Mouse (Mus musculus) MEL (cell line): ENCODE measurements at regions not wholly inside any gene's neighbourhood (a gene's known extent, or its start where the extent isn't known, plus 50 kb on each side); places are given as distances from the start of the nearest gene placed in this dataset.

Source experiments
- DNase-seq: peaks from one replicate; pipeline ENCODE4 v3.0.0; 2011; ENCODE audit warnings: low read depth, low spot score
- H3K27ac ChIP-seq: 2 replicates; pipeline ENCODE4 v1.5.1; 2012; ENCODE audit warnings: low read depth, mild to moderate bottlenecking, control low read depth, low read length, moderate library complexity; ENCODE audit not compliant: control insufficient read depth
- H3K27me3 ChIP-seq, 2 experiments: fragments of 150-350 bp in 1 of 2; sonication (generic) in 1 of 2; 2 replicates each; pipeline ENCODE4 v1.6.1; 2012; ENCODE audit warnings: low read length in 2 of 2, mild to moderate bottlenecking in 2 of 2, improper control_type of control experiment in 1 of 2, moderate library complexity in 1 of 2; ENCODE audit not compliant: insufficient read depth in 2 of 2, control insufficient read depth in 1 of 2
- H3K36me3 ChIP-seq, 2 experiments: 2 replicates each; pipeline ENCODE4 v1.6.1; 2012 to 2014; ENCODE audit warnings: low read length in 2 of 2, improper control_type of control experiment in 1 of 2, inconsistent platforms in 1 of 2, mild to moderate bottlenecking in 1 of 2; ENCODE audit not compliant: insufficient read depth in 2 of 2, control insufficient read depth in 1 of 2
- H3K4me1 ChIP-seq, 2 experiments: fragments of 150-350 bp in 1 of 2; sonication (generic) in 1 of 2; 2 replicates each; pipeline ENCODE4 v1.6.1; 2012; ENCODE audit warnings: low read length in 2 of 2, improper control_type of control experiment in 1 of 2, mild to moderate bottlenecking in 1 of 2; ENCODE audit not compliant: insufficient read depth in 2 of 2, control insufficient read depth in 1 of 2
- H3K4me3 ChIP-seq, 2 experiments: fragments of 150-350 bp in 1 of 2; sonication (generic) in 1 of 2; 2 replicates each; pipeline ENCODE4 v1.5.1; 2012; ENCODE audit warnings: low read depth in 2 of 2, low read length in 2 of 2, mild to moderate bottlenecking in 2 of 2, moderate library complexity in 2 of 2, control low read depth in 1 of 2, improper control_type of control experiment in 1 of 2; ENCODE audit not compliant: control insufficient read depth in 1 of 2, insufficient read depth in 1 of 2
- H3K79me2 ChIP-seq: 2 replicates; pipeline ENCODE4 v1.6.1; 2012; ENCODE audit warnings: mild to moderate bottlenecking, low read length, moderate library complexity; ENCODE audit not compliant: control insufficient read depth, poor library complexity, insufficient read depth
- H3K9ac ChIP-seq: 2 replicates; pipeline ENCODE4 v1.6.1; 2012; ENCODE audit warnings: low read depth, mild to moderate bottlenecking, control low read depth, low read length, moderate library complexity; ENCODE audit not compliant: control insufficient read depth, poor library complexity, severe bottlenecking
- H3K9me3 ChIP-seq: fragments of 150-350 bp; sonication (generic); replicated peaks from 2 replicates; pipeline ENCODE4 v1.6.1; 2012; ENCODE audit warnings: mild to moderate bottlenecking, low read length, improper control_type of control experiment, moderate library complexity; ENCODE audit not compliant: insufficient read depth
- BHLHE40 ChIP-seq: IDR thresholded peaks from 2 replicates; pipeline ENCODE4 v1.6.1; 2012; ENCODE audit warnings: low read depth, mild to moderate bottlenecking, inconsistent platforms, low read length, improper control_type of control experiment, borderline replicate concordance
- CHD2 ChIP-seq: IDR thresholded peaks from 2 replicates; pipeline ENCODE4 v1.6.1; 2011; ENCODE audit warnings: low read length, improper control_type of control experiment
- CTCF ChIP-seq, 3 experiments: IDR thresholded peaks in 2 of 3; conservative IDR thresholded peaks in 1 of 3; 2 replicates each; pipeline ENCODE4 v1.5.1; 2011 to 2012; ENCODE audit warnings: low read length in 3 of 3, low read depth in 2 of 3, mild to moderate bottlenecking in 2 of 3, improper control_type of control experiment in 1 of 3, inconsistent platforms in 1 of 3, mixed read lengths in 1 of 3, moderate library complexity in 1 of 3; ENCODE audit not compliant: control insufficient read depth in 1 of 3, insufficient read depth in 1 of 3, poor library complexity in 1 of 3, severe bottlenecking in 1 of 3
- E2F4 ChIP-seq: IDR thresholded peaks from 2 replicates; pipeline ENCODE4 v1.6.1; 2011; ENCODE audit warnings: low read depth, low read length, improper control_type of control experiment, borderline replicate concordance
- EP300 ChIP-seq, 2 experiments: IDR thresholded peaks; 2 replicates each; pipeline ENCODE4 v1.6.1; 2011; ENCODE audit warnings: improper control_type of control experiment in 2 of 2, low read length in 2 of 2, low read depth in 1 of 2, mild to moderate bottlenecking in 1 of 2
- GATA1 ChIP-seq: IDR thresholded peaks from 2 replicates; pipeline ENCODE4 v1.6.1; 2011; ENCODE audit warnings: low read depth, low read length, improper control_type of control experiment
- HCFC1 ChIP-seq: IDR thresholded peaks from 2 replicates; pipeline ENCODE4 v1.6.1; 2012; ENCODE audit warnings: low read depth, mild to moderate bottlenecking, inconsistent platforms, low read length, improper control_type of control experiment, moderate library complexity
- KAT2A ChIP-seq: conservative IDR thresholded peaks from 2 replicates; pipeline ENCODE4 v1.6.1; 2012; ENCODE audit warnings: low read depth, low read length, improper control_type of control experiment, inconsistent platforms
- MAZ ChIP-seq: IDR thresholded peaks from 2 replicates; pipeline ENCODE4 v1.6.1; 2012; ENCODE audit warnings: low read depth, mild to moderate bottlenecking, inconsistent platforms, low read length, improper control_type of control experiment
- MYB ChIP-seq: IDR thresholded peaks from 2 replicates; pipeline ENCODE4 v1.6.1; 2011; ENCODE audit warnings: mild to moderate bottlenecking, low read depth, low read length, improper control_type of control experiment
- MYC ChIP-seq: IDR thresholded peaks from 2 replicates; pipeline ENCODE4 v1.6.1; 2011; ENCODE audit warnings: low read depth, mild to moderate bottlenecking, low read length, improper control_type of control experiment, moderate library complexity
- NELFE ChIP-seq: IDR thresholded peaks from 2 replicates; pipeline ENCODE4 v1.6.1; 2011; ENCODE audit warnings: low read depth, low read length, improper control_type of control experiment
- NRF1 ChIP-seq: IDR thresholded peaks from 2 replicates; pipeline ENCODE4 v1.6.1; 2014; ENCODE audit warnings: low read depth, mild to moderate bottlenecking, inconsistent platforms, low read length, improper control_type of control experiment, moderate library complexity; ENCODE audit not compliant: poor library complexity, insufficient read depth, severe bottlenecking
- POLR2AphosphoS5 ChIP-seq: IDR thresholded peaks from 2 replicates; pipeline ENCODE4 v1.6.1; 2012; ENCODE audit warnings: low read depth, borderline replicate concordance, mild to moderate bottlenecking, inconsistent platforms, low read length, moderate library complexity, mixed read lengths
- RAD21 ChIP-seq: IDR thresholded peaks from 2 replicates; pipeline ENCODE4 v1.6.1; 2011; ENCODE audit warnings: mild to moderate bottlenecking, low read depth, low read length, improper control_type of control experiment
- RCOR1 ChIP-seq: IDR thresholded peaks from 2 replicates; pipeline ENCODE4 v1.6.1; 2012; ENCODE audit warnings: low read depth, mild to moderate bottlenecking, inconsistent platforms, low read length, improper control_type of control experiment
- SIN3A ChIP-seq: IDR thresholded peaks from 2 replicates; pipeline ENCODE4 v1.6.1; 2012; ENCODE audit warnings: low read length, improper control_type of control experiment, inconsistent platforms
- TAL1 ChIP-seq: IDR thresholded peaks from 2 replicates; pipeline ENCODE4 v1.6.1; 2012; ENCODE audit warnings: mild to moderate bottlenecking, inconsistent platforms, low read length, moderate library complexity, mixed read lengths
- TBP ChIP-seq: IDR thresholded peaks from 2 replicates; pipeline ENCODE4 v1.8.0; 2011; ENCODE audit warnings: low read depth, low read length, improper control_type of control experiment
- TCF12 ChIP-seq: IDR thresholded peaks from 2 replicates; pipeline ENCODE4 v1.6.1; 2014; ENCODE audit warnings: low read depth, mild to moderate bottlenecking, inconsistent platforms, low read length, improper control_type of control experiment, moderate library complexity
- USF1 ChIP-seq: IDR thresholded peaks from 2 replicates; pipeline ENCODE4 v1.6.1; 2014; ENCODE audit warnings: low read depth, mild to moderate bottlenecking, inconsistent platforms, low read length, improper control_type of control experiment, moderate library complexity
- ZC3H11A ChIP-seq: IDR thresholded peaks from 2 replicates; pipeline ENCODE4 v1.6.1; 2012; ENCODE audit warnings: low read depth, mild to moderate bottlenecking, inconsistent platforms, low read length, improper control_type of control experiment
- ZKSCAN1 ChIP-seq: IDR thresholded peaks from 2 replicates; pipeline ENCODE4 v1.6.1; 2012; ENCODE audit warnings: low read depth, mild to moderate bottlenecking, inconsistent platforms, low read length, improper control_type of control experiment, moderate library complexity

DNA sequence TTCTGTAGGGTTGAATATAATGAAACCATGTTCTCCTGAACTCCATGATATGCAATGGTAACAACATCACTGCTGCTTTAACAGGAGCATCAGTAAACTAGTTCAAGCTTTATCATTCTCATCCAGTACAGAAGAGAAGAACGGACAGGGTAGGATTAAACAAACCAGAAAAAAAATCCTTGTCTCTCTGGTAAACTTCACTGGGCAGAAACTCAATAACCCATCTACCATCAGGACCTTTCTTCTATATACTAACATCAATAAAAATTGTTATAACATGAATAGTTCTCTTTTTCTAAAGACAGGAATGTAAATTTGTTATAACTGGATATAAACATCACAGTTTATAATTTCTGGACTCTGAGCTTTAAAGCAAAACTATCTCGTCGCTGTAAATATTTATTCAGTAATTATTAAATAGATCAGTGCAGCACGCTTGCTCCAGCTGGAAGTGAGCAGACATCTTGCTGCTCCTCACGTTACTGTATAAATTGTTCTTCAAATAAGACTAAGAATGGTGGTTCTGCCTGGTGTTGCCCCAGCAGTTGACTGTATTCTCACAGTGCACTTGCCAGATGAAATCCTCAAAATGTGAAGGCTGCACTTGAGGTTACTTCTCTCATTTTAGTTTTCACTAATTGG, 104.8 kb upstream of the P2ry1 start:
- H3K9me3 ChIP-seq = no peaks in the 10 kb centered on the region
- TF ChIP-seq MYC = no peak
- TF ChIP-seq EP300 (IDR thresholded peaks at IDR 0.05; ENCODE audit: low read depth in 1 of 2, low read length in 2 of 2) = no peak
- no peak for TF ChIP-seq ZC3H11A
- TF ChIP-seq TCF12 = no peak
- no peak for TF ChIP-seq CHD2
- no peaks in the 10 kb centered on the region for H3K27me3 ChIP-seq
- no peaks in the 10 kb centered on the region for H3K79me2 ChIP-seq
- H3K4me3 ChIP-seq = no peak overlapping the region
- H3K27ac ChIP-seq = no peak overlapping the region
- H3K36me3 ChIP-seq = peaks cover 0 to 13% of the 10 kb centered on the region in 2 experiments; a peak in 2 of 4 replicates
- H3K4me1 ChIP-seq = no peaks in the 10 kb centered on the region
- no peak for DNase-seq
- no peak overlapping the region for H3K9ac ChIP-seq

DNA sequence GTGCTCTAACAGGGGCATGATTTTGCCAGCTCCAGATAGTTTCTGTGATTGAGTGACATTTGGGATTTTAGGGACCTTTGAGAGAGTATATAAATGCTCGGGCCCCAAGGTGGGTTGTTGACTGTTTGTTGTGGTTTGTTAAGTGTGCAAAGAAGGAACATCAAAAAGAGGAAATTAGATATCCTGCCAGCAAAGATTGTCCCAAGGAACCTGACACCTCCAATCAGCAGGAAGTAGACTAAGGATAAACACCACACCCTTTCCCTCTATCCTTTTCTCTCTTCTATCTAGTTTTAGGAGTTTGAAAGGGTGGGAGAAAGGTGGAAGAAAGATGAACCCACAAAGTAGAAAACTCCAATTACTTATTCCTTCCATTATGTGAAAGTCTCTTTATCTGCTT, 103.9 kb upstream of the P2ry1 start:
- no peak overlapping the region for H3K9ac ChIP-seq
- no peaks in the 10 kb centered on the region for H3K4me1 ChIP-seq
- H3K36me3 ChIP-seq = peaks cover 0 to 13% of the 10 kb centered on the region in 2 experiments; a peak in 2 of 4 replicates
- H3K9me3 ChIP-seq = no peaks in the 10 kb centered on the region
- TF ChIP-seq POLR2AphosphoS5 (no peak), SIN3A (no peak), MYB (peak; percentile 41; the same call in 1 of the 2 replicates), KAT2A (no peak), EP300 (IDR thresholded peaks at IDR 0.05; ENCODE audit: low read depth in 1 of 2, low read length in 2 of 2) (peak; percentile 90 to 92), CTCF (IDR thresholded peaks at IDR 0.05 in 2 of 3, conservative IDR thresholded peaks at IDR 0.05 in 1 of 3; ENCODE audit: control insufficient read depth in 1 of 3, insufficient read depth in 1 of 3, low read depth in 2 of 3, low read length in 3 of 3, poor library complexity in 1 of 3, severe bottlenecking in 1 of 3) (no peak), TAL1 (0 out of 2 replicates have a peak, but pooled peaks have one; percentile 16), TBP (no peak), USF1 (no peak), E2F4 (no peak), HCFC1 (no peak), MYC (no peak), RCOR1 (peak; percentile 82), BHLHE40 (no peak), ZKSCAN1 (no peak), TCF12 (0 out of 2 replicates have a peak, but pooled peaks have one; percentile 34), NRF1 (no peak), RAD21 (no peak), MAZ (no peak), GATA1 (peak; percentile 67), NELFE (no peak)
- no peak overlapping the region for H3K27ac ChIP-seq
- H3K27me3 ChIP-seq = no peaks in the 10 kb centered on the region
- H3K4me3 ChIP-seq = no peak overlapping the region
- DNase-seq = peak; percentile 73
- no peaks in the 10 kb centered on the region for H3K79me2 ChIP-seq
